Mouse (Mus musculus): Measurements from ENCODE around the gene Inmt. TPM values are rescaled to one million over a fixed set of nuclear protein-coding genes. Genes with fewer than 3 reads are reported as not detected.

Gene Inmt
- polyA plus RNA-seq, 1 experiment, result not detected

DNA sequence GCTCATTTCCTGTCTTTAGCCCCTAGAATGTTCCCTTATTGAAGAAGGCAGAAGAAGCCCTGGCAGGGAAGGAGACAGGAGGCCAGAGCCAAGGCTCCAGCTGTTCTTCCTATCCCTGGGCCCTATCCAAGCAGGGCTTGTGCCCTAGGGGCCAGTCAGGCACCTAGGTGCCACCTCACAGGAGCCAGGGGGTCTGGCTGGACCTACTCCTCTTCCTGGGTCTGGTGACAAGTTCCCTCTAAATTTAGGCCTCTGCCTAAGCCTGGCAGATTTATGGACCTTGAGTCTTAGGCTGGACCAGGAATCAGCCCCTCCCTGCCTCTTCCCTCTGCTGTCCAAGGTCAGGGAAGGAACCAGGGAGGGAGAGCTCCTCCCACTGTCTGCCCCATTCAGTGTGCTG, 46.5 kb downstream of the Inmt start:
- H3K4me2 ChIP-seq (ENCODE audit: low read depth), result no peak overlapping the region
- H3K36me3 ChIP-seq (ENCODE audit: control insufficient read depth, insufficient read depth), result no peaks in the 10 kb centered on the region
- TF ChIP-seq POLR2AphosphoS2 (IDR thresholded peaks at IDR 0.05; ENCODE audit: insufficient read length, low read depth) (no peak), MYOD1 (IDR thresholded peaks at IDR 0.05; ENCODE audit: control insufficient read depth in 1 of 3, insufficient read length in 2 of 3, low read depth in 2 of 3) (no peak), MYOG (IDR thresholded peaks at IDR 0.05; ENCODE audit: control insufficient read depth in 1 of 3, insufficient read depth in 1 of 3, insufficient read length in 2 of 3, low read depth in 2 of 3) (no peak), TCF12 (IDR thresholded peaks at IDR 0.05; ENCODE audit: insufficient read depth, poor library complexity, severe bottlenecking) (no peak), SRF (IDR thresholded peaks at IDR 0.05; ENCODE audit: control insufficient read depth, insufficient read length, low read depth) (no peak), TCF3 (IDR thresholded peaks at IDR 0.05; ENCODE audit: insufficient read length, low read depth) (no peak), E2F4 (IDR thresholded peaks at IDR 0.05; ENCODE audit: insufficient read depth) (no peak), MAX (IDR thresholded peaks at IDR 0.05; ENCODE audit: low read depth) (no peak), USF1 (IDR thresholded peaks at IDR 0.05; ENCODE audit: low read depth) (no peak)
- H3K79me2 ChIP-seq (ENCODE audit: control insufficient read depth, insufficient read depth), result no peaks in the 10 kb centered on the region
- no peak overlapping the region for H3ac ChIP-seq (ENCODE audit: control insufficient read depth, insufficient read length)
- no peak overlapping the region for H3K4me3 ChIP-seq
- peaks cover 37% of the 10 kb centered on the region for H3K27me3 ChIP-seq (ENCODE audit: control insufficient read depth, insufficient read depth, insufficient read length)

DNA sequence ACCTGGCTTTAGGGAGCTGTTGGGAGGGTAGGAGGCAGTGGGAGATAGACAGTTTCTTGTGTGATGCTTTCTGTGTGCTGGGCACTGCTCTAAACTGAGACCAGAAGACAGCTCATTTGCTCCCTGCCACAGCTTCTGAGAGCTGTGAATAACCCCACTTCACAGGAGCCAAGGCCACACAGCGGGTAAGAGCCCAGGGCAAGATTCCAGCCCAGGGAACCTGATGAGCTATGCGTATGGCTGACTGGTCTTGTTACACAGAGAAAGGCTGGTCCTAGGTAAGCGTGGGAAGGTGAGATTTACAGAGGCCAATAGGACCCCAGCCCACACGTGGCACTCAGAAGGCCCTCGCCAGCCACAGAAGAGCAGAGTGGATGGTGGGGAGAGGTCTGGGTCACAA, 48.3 kb downstream of the Inmt start:
- no peak for TF ChIP-seq TCF3 (IDR thresholded peaks at IDR 0.05; ENCODE audit: insufficient read length, low read depth)
- TF ChIP-seq POLR2AphosphoS2 (IDR thresholded peaks at IDR 0.05; ENCODE audit: insufficient read length, low read depth), result no peak
- TF ChIP-seq POLR2A (IDR thresholded peaks at IDR 0.05; ENCODE audit: insufficient read length, low read depth), result no peak
- no peaks in the 10 kb centered on the region for H3K79me2 ChIP-seq (ENCODE audit: control insufficient read depth, insufficient read depth)
- no peaks in the 10 kb centered on the region for H3K36me3 ChIP-seq (ENCODE audit: control insufficient read depth, insufficient read depth)
- peaks cover 28% of the 10 kb centered on the region for H3K27me3 ChIP-seq (ENCODE audit: control insufficient read depth, insufficient read depth, insufficient read length)
- H3ac ChIP-seq (ENCODE audit: control insufficient read depth, insufficient read length), result no peak overlapping the region
- H3K4me3 ChIP-seq, result no peak overlapping the region
- H3K4me2 ChIP-seq (ENCODE audit: low read depth), result no peak overlapping the region

DNA sequence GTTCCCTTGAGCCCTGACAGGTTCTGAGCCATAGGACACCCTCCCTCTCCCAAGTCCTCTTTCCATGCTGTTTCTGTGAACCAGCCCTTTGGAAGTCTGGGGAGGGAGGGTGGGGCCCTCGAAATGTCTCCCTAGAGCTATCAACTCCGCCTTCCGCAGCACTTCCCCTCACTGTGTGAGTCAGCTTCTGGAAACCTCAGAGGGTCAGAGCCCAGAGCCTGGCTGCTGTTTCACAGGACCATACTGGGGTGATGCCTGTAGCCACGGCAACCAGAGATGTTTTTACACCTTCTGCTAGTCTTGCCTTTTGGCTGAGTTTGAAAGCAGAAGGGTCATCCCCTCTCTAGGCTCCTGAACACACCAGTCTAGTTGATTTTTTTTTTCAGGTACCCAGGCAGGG, 51.8 kb downstream of the Inmt start:
- Histone ChIP-seq H3K36me3 (ENCODE audit: control insufficient read depth, insufficient read depth) (no peaks in the 10 kb centered on the region), H3K79me2 (ENCODE audit: control insufficient read depth, insufficient read depth) (no peaks in the 10 kb centered on the region), H3K27me3 (ENCODE audit: control insufficient read depth, insufficient read depth, insufficient read length) (peaks cover 20% of the 10 kb centered on the region), H3ac (ENCODE audit: control insufficient read depth, insufficient read length) (no peak overlapping the region), H3K4me3 (no peak overlapping the region), H3K4me2 (ENCODE audit: low read depth) (no peak overlapping the region)
- TF ChIP-seq USF1 (IDR thresholded peaks at IDR 0.05; ENCODE audit: low read depth) (no peak), TCF12 (IDR thresholded peaks at IDR 0.05; ENCODE audit: insufficient read depth, poor library complexity, severe bottlenecking) (no peak), SRF (IDR thresholded peaks at IDR 0.05; ENCODE audit: control insufficient read depth, insufficient read length, low read depth) (no peak), POLR2AphosphoS2 (IDR thresholded peaks at IDR 0.05; ENCODE audit: insufficient read length, low read depth) (no peak), REST (IDR thresholded peaks at IDR 0.05; ENCODE audit: insufficient read depth, insufficient read length) (no peak), CEBPB (IDR thresholded peaks at IDR 0.05; ENCODE audit: insufficient read depth, poor library complexity, severe bottlenecking) (no peak), MYOD1 (IDR thresholded peaks at IDR 0.05; ENCODE audit: control insufficient read depth in 1 of 3, insufficient read length in 2 of 3, low read depth in 2 of 3) (no peak), POLR2A (IDR thresholded peaks at IDR 0.05; ENCODE audit: insufficient read length, low read depth) (no peak), E2F4 (IDR thresholded peaks at IDR 0.05; ENCODE audit: insufficient read depth) (no peak), MYOG (IDR thresholded peaks at IDR 0.05; ENCODE audit: control insufficient read depth in 1 of 3, insufficient read depth in 1 of 3, insufficient read length in 2 of 3, low read depth in 2 of 3) (no peak), TCF3 (IDR thresholded peaks at IDR 0.05; ENCODE audit: insufficient read length, low read depth) (no peak)

Other genes with a start within 250 kb of the Inmt start
- 1.5 TPM for gene Nod1, start 202.4 kb downstream of the Inmt start, polyA plus RNA-seq (2012; fragmentation: generic; extraction: Trizol)
- gene Ggct, start 182.1 kb downstream of the Inmt start, polyA plus RNA-seq (2012; fragmentation: generic; extraction: Trizol), result 4.2 TPM
- gene Gars, start 137.0 kb downstream of the Inmt start, polyA plus RNA-seq (2012; fragmentation: generic; extraction: Trizol), result 459 TPM
- gene Crhr2, start 42.0 kb downstream of the Inmt start, polyA plus RNA-seq (2012; fragmentation: generic; extraction: Trizol), result not detected
- 5.0 TPM for gene Mindy4, start 28.3 kb upstream of the Inmt start, polyA plus RNA-seq (2012; fragmentation: generic; extraction: Trizol)
- gene Aqp1, start 161.4 kb upstream of the Inmt start, polyA plus RNA-seq (2012; fragmentation: generic; extraction: Trizol), result 32.0 TPM
- gene Ghrhr, start 201.3 kb upstream of the Inmt start, polyA plus RNA-seq (2012; fragmentation: generic; extraction: Trizol), result not detected

Measured in myocyte (in vitro differentiated cells).